Mouse (Mus musculus): Measurements from ENCODE around the gene Faap20. TPM values are rescaled to one million over a fixed set of nuclear protein-coding genes. Genes with fewer than 3 reads are reported as not detected.

Gene Faap20
- 10 to 100 TPM; 24.2 to 24.5 TPM for total RNA-seq (2021)
- long read RNA-seq, experiment 1, transcript Faap20-201 (3 exons, 1,479 nt) = major isoform, 10 of 16 reads
- long read RNA-seq, experiment 1, partial matches to known transcripts = 0 of 16 reads
- long read RNA-seq, experiment 1, other reads (novel, unspliced or antisense) = 2 of 16 reads
- long read RNA-seq, experiment 2, transcript Faap20-210 (4 exons, 1,076 nt) = major isoform, 12 of 28 reads
- long read RNA-seq, experiment 2, transcript Faap20-201 (3 exons, 1,479 nt) = minor isoform, 9 of 28 reads
- long read RNA-seq, experiment 2, partial matches to known transcripts = 0 of 28 reads
- long read RNA-seq, experiment 2, other reads (novel, unspliced or antisense) = 6 of 28 reads

- DNase-seq (ENCODE audit: low spot score in 2 of 2) = peak; percentile 78 to 85
Measured at GRCm38 (mm10) chr4:155249648-155250351, at the start of gene Faap20. TSS of gene Faap20 (plus strand) at chr4:155249802.

GRCm38 (mm10) chr4:155200861-155201390 lies 48.7 kb upstream of the Faap20 start:
- DNase-seq (ENCODE audit: low spot score in 2 of 2) = no peak

- DNase-seq (ENCODE audit: low spot score in 2 of 2) = no peak
Measured at GRCm38 (mm10) chr4:155201764-155202163, 47.8 kb upstream of the Faap20 start.

- DNase-seq (ENCODE audit: low spot score in 2 of 2) = no peak
Measured at GRCm38 (mm10) chr4:155205919-155206318, 43.7 kb upstream of the Faap20 start.

GRCm38 (mm10) chr4:155206498-155206897 lies 43.1 kb upstream of the Faap20 start:
- no peak for DNase-seq (ENCODE audit: low spot score in 2 of 2)

GRCm38 (mm10) chr4:155207841-155208240 lies 41.8 kb upstream of the Faap20 start:
- DNase-seq (ENCODE audit: low spot score in 2 of 2) = no peak

- no peak for DNase-seq (ENCODE audit: low spot score in 2 of 2)
Measured at GRCm38 (mm10) chr4:155208613-155209012, 41.0 kb upstream of the Faap20 start.

- DNase-seq (ENCODE audit: low spot score in 2 of 2) = no peak
Measured at GRCm38 (mm10) chr4:155209079-155209478, 40.5 kb upstream of the Faap20 start.

- DNase-seq (ENCODE audit: low spot score in 2 of 2) = no peak
Measured at GRCm38 (mm10) chr4:155209494-155209893, 40.1 kb upstream of the Faap20 start.

- peak in 1 of 2 experiments; percentile 74 for DNase-seq (ENCODE audit: low spot score in 2 of 2)
Measured at GRCm38 (mm10) chr4:155213052-155213751, 36.4 kb upstream of the Faap20 start.

- no peak for DNase-seq (ENCODE audit: low spot score in 2 of 2)
Measured at GRCm38 (mm10) chr4:155213752-155214054, 35.9 kb upstream of the Faap20 start.

- no peak for DNase-seq (ENCODE audit: low spot score in 2 of 2)
Measured at GRCm38 (mm10) chr4:155214188-155214587, 35.4 kb upstream of the Faap20 start.

GRCm38 (mm10) chr4:155214793-155215192 lies 34.8 kb upstream of the Faap20 start:
- DNase-seq (ENCODE audit: low spot score in 2 of 2) = no peak

GRCm38 (mm10) chr4:155215203-155215602 lies 34.4 kb upstream of the Faap20 start:
- DNase-seq (ENCODE audit: low spot score in 2 of 2) = no peak

- no peak for DNase-seq (ENCODE audit: low spot score in 2 of 2)
Measured at GRCm38 (mm10) chr4:155215773-155216630, 33.6 kb upstream of the Faap20 start.

GRCm38 (mm10) chr4:155217241-155218103 lies 32.1 kb upstream of the Faap20 start:
- no peak for DNase-seq (ENCODE audit: low spot score in 2 of 2)

GRCm38 (mm10) chr4:155218104-155218732 lies 31.4 kb upstream of the Faap20 start:
- no peak for DNase-seq (ENCODE audit: low spot score in 2 of 2)

- no peak for DNase-seq (ENCODE audit: low spot score in 2 of 2)
Measured at GRCm38 (mm10) chr4:155219271-155220212, 30.1 kb upstream of the Faap20 start.
